Mouse (Mus musculus) forebrain, postnatal 0 days (tissue): Measurements from ENCODE around the gene Irf5. TPM values are rescaled to one million over a fixed set of nuclear protein-coding genes. Genes with fewer than 3 reads are reported as not detected.

Source experiments
- ATAC-seq: fragments of 200-750 bp; cut with Nextera tagmentation; 2 replicates; pipeline ENCODE4 v1.8.0; 2017; ENCODE audit warnings: mild to moderate bottlenecking, moderate library complexity
- DNase-seq: peaks from one replicate; pipeline ENCODE4 v3.0.0-alpha.2; 2015
- H3K27ac ChIP-seq: fragments of 300-500 bp; sonication (generic); 2 replicates; pipeline ENCODE4 v1.5.1; 2014; ENCODE audit warnings: low read depth, mild to moderate bottlenecking, antibody characterized with exemption, low read length, moderate library complexity, mixed read lengths
- H3K27me3 ChIP-seq: fragments of 300-500 bp; sonication (generic); 2 replicates; pipeline ENCODE4 v1.6.1; 2014; ENCODE audit warnings: mild to moderate bottlenecking, low read length, mixed read lengths; ENCODE audit not compliant: insufficient read depth
- H3K36me3 ChIP-seq: fragments of 300-500 bp; sonication (generic); 2 replicates; pipeline ENCODE4 v1.6.1; 2014; ENCODE audit warnings: mild to moderate bottlenecking, moderate library complexity; ENCODE audit not compliant: insufficient read depth
- H3K4me1 ChIP-seq: fragments of 300-500 bp; sonication (generic); 2 replicates; pipeline ENCODE4 v1.6.1; 2014; ENCODE audit warnings: antibody characterized with exemption; ENCODE audit not compliant: insufficient read depth
- H3K4me2 ChIP-seq: fragments of 300-500 bp; sonication (generic); 2 replicates; pipeline ENCODE4 v1.6.1; 2014; ENCODE audit warnings: low read depth, mild to moderate bottlenecking, moderate library complexity
- H3K4me3 ChIP-seq: fragments of 300-500 bp; sonication (generic); 2 replicates; pipeline ENCODE4 v1.5.1; 2014; ENCODE audit warnings: low read depth, low read length, mixed read lengths
- H3K9ac ChIP-seq: fragments of 300-500 bp; sonication (generic); 2 replicates; pipeline ENCODE4 v1.6.1; 2014; ENCODE audit warnings: mild to moderate bottlenecking
- H3K9me3 ChIP-seq: fragments of 300-500 bp; sonication (generic); 2 replicates; pipeline ENCODE4 v1.6.1; 2016; ENCODE audit warnings: low read length
- CTCF ChIP-seq: sonication (generic); IDR thresholded peaks from 2 replicates; pipeline ENCODE4 v1.5.1; 2016; ENCODE audit warnings: antibody characterized with exemption, control low read depth, low read depth
- WGBS: fragments of 180-500 bp; shearing (Covaris S2); extraction: QIAGEN DNeasy Blood & Tissue Kit; methylation state at CpG from one replicate; pipeline ENCODE4 v1.1.7; 2014; 5-methylcytosine and 5-hydroxymethylcytosine counted together
- polyA plus RNA-seq: library from polyadenylated mRNA; unstranded; fragments of >200 nt; fragmentation: Nextera tagmentation; extraction: Ambion mirVana; gene quantifications from 2 replicates; pipeline ENCODE4 v1.2.1, GENCODE M21; 2015
- total RNA-seq: library from RNA; depleted of rRNA; stranded (reverse); fragments of >200 nt; gene quantifications from 2 replicates; pipeline ENCODE4 v1.2.3, GENCODE M21; 2014

Irf5 gene
- total and polyA plus RNA-seq, 2 experiments from 2014 or later, result 1.9 to 3.9 TPM

- no peak overlapping the region for H3K4me3 ChIP-seq
- no peak overlapping the region for H3K4me2 ChIP-seq
- H3K4me1 ChIP-seq, result no peaks in the 10 kb centered on the region
- H3K27me3 ChIP-seq, result peaks cover 16% of the 10 kb centered on the region
- DNase-seq, result no peak
- H3K9me3 ChIP-seq, result no peaks in the 10 kb centered on the region
- H3K27ac ChIP-seq, result no peak overlapping the region
- 35% methylated on average over 2 of the region's 2 CpGs for WGBS
- H3K36me3 ChIP-seq, result no peaks in the 10 kb centered on the region
- TF ChIP-seq CTCF, result no peak
- H3K9ac ChIP-seq, result no peak overlapping the region
- peak; percentile 42 for ATAC-seq
Observed at GRCm38 (mm10) chr6:29497791-29498190, 28.6 kb upstream of the Irf5 start.

GRCm38 (mm10) chr6:29500177-29500576 is 26.2 kb upstream of the Irf5 start:
- H3K27me3 ChIP-seq, result peaks cover 16% of the 10 kb centered on the region
- no peaks in the 10 kb centered on the region for H3K36me3 ChIP-seq
- H3K4me2 ChIP-seq, result no peak overlapping the region
- H3K27ac ChIP-seq, result no peak overlapping the region
- no peaks in the 10 kb centered on the region for H3K9me3 ChIP-seq
- H3K9ac ChIP-seq, result no peak overlapping the region
- H3K4me3 ChIP-seq, result no peak overlapping the region
- DNase-seq (no peak), ATAC-seq (no peak)
- H3K4me1 ChIP-seq, result no peaks in the 10 kb centered on the region
- no peak for TF ChIP-seq CTCF
- WGBS, result 96% methylated on average over 7 of the region's 7 CpGs

GRCm38 (mm10) chr6:29500810-29501209 is 25.6 kb upstream of the Irf5 start:
- Histone ChIP-seq H3K27me3 (peaks cover 11% of the 10 kb centered on the region), H3K4me1 (no peaks in the 10 kb centered on the region), H3K36me3 (no peaks in the 10 kb centered on the region), H3K27ac (no peak overlapping the region), H3K4me3 (no peak overlapping the region), H3K9me3 (no peaks in the 10 kb centered on the region), H3K4me2 (no peak overlapping the region), H3K9ac (no peak overlapping the region)
- 90% methylated on average over 6 of the region's 6 CpGs for WGBS
- DNase-seq (no peak), ATAC-seq (no peak)
- TF ChIP-seq CTCF, result no peak

GRCm38 (mm10) chr6:29501599-29501998 is 24.8 kb upstream of the Irf5 start:
- Histone ChIP-seq H3K4me3 (no peak overlapping the region), H3K27me3 (peaks cover 4% of the 10 kb centered on the region), H3K9ac (no peak overlapping the region), H3K27ac (no peak overlapping the region), H3K9me3 (no peaks in the 10 kb centered on the region), H3K4me2 (no peak overlapping the region), H3K36me3 (no peaks in the 10 kb centered on the region), H3K4me1 (no peaks in the 10 kb centered on the region)
- WGBS, result 97% methylated on average over 1 of the region's 1 CpGs
- DNase-seq (no peak), ATAC-seq (no peak)
- TF ChIP-seq CTCF, result peak; percentile 49

- no peak overlapping the region for H3K4me3 ChIP-seq
- 0 out of 2 replicates have a peak, but pooled peaks have one; percentile 2 for TF ChIP-seq CTCF
- H3K9me3 ChIP-seq, result no peaks in the 10 kb centered on the region
- H3K36me3 ChIP-seq, result no peaks in the 10 kb centered on the region
- no peak for ATAC-seq
- no peaks in the 10 kb centered on the region; the same call in 1 of the 2 replicates for H3K27me3 ChIP-seq
- no peak overlapping the region for H3K9ac ChIP-seq
- 93% methylated on average over 5 of the region's 5 CpGs for WGBS
- no peaks in the 10 kb centered on the region for H3K4me1 ChIP-seq
- DNase-seq, result no peak
- no peak overlapping the region for H3K4me2 ChIP-seq
- H3K27ac ChIP-seq, result no peak overlapping the region
Observed at GRCm38 (mm10) chr6:29505493-29505892, 20.9 kb upstream of the Irf5 start.

- Histone ChIP-seq H3K9ac (0 out of 2 replicates have a peak overlapping the region, but pooled peaks have one; percentile 51), H3K4me2 (peak overlapping the region; percentile 58), H3K36me3 (no peaks in the 10 kb centered on the region), H3K27me3 (no peaks in the 10 kb centered on the region; the same call in 1 of the 2 replicates), H3K27ac (no peak overlapping the region), H3K4me1 (no peaks in the 10 kb centered on the region), H3K4me3 (peak overlapping the region; percentile 47), H3K9me3 (no peaks in the 10 kb centered on the region)
- ATAC-seq, result peak; percentile 56
- WGBS, result 27% methylated on average over 8 of the region's 8 CpGs
- no peak for TF ChIP-seq CTCF
- no peak for DNase-seq
Observed at GRCm38 (mm10) chr6:29506834-29507233, 19.6 kb upstream of the Irf5 start.

- H3K27me3 ChIP-seq, result no peaks in the 10 kb centered on the region; the same call in 1 of the 2 replicates
- H3K4me2 ChIP-seq, result peak within 1 kb of the TSS; percentile 58
- no peaks in the 10 kb centered on the region for H3K36me3 ChIP-seq
- no peak within 1 kb of the TSS for H3K27ac ChIP-seq
- peak within 1 kb of the TSS; percentile 47 for H3K4me3 ChIP-seq
- no peak for TF ChIP-seq CTCF
- H3K9me3 ChIP-seq, result no peaks in the 10 kb centered on the region
- H3K9ac ChIP-seq, result peak within 1 kb of the TSS; percentile 51
- ATAC-seq, result peak; percentile 72
- peak; percentile 35 for DNase-seq
- H3K4me1 ChIP-seq, result no peaks in the 10 kb centered on the region
- WGBS, result 2% methylated on average over 47 of the region's 47 CpGs
Observed at GRCm38 (mm10) chr6:29507447-29508309, 18.7 kb upstream of the Irf5 start, which contains the start of gene Kcp. Gene Kcp (minus strand): TSS chr6:29507952.
